Mouse (Mus musculus) heart, embryonic 14.5 days (tissue): ENCODE data around the gene Rps23. TPM values are rescaled to one million over a fixed set of nuclear protein-coding genes. Genes with fewer than 3 reads are reported as not detected.
A peak's percentile ranks its signal among the peaks of the same experiment; 100 is the strongest.

Experiments
- ATAC-seq: fragments of 200-750 bp; cut with Nextera tagmentation; 2 replicates; pipeline ENCODE4 v1.8.0; 2017; ENCODE audit warnings: low read depth, moderate TSS enrichment; ENCODE audit not compliant: insufficient number of reproducible peaks, insufficient read depth, low FRiP score
- H3K27ac ChIP-seq, 2 experiments: fragments of 200-500 bp in 1 of 2; fragments of 300-500 bp in 1 of 2; sonication (generic) in 1 of 2; replicated peaks in 1 of 2; 2 replicates each; pipeline ENCODE4 v1.5.1; 2012 to 2014; ENCODE audit warnings: low read depth in 2 of 2, low read length in 2 of 2, control low read depth in 1 of 2, mild to moderate bottlenecking in 1 of 2, mixed read lengths in 1 of 2; ENCODE audit not compliant: control insufficient read depth in 1 of 2, insufficient read depth in 1 of 2
- H3K27me3 ChIP-seq: fragments of 300-500 bp; sonication (generic); 2 replicates; pipeline ENCODE4 v1.6.1; 2014; ENCODE audit warnings: mild to moderate bottlenecking, low read length, control low read depth; ENCODE audit not compliant: control insufficient read depth, insufficient read depth
- H3K36me3 ChIP-seq: fragments of 300-500 bp; sonication (generic); 2 replicates; pipeline ENCODE4 v1.6.1; 2014; ENCODE audit warnings: mild to moderate bottlenecking, control low read depth, low read length, mixed read lengths; ENCODE audit not compliant: control insufficient read depth, insufficient read depth
- H3K4me1 ChIP-seq, 2 experiments: fragments of 200-500 bp in 1 of 2; fragments of 300-500 bp in 1 of 2; sonication (generic) in 1 of 2; 2 replicates each; pipeline ENCODE4 v1.6.1; 2012 to 2014; ENCODE audit warnings: low read length in 2 of 2, control low read depth in 1 of 2, mixed read lengths in 1 of 2; ENCODE audit not compliant: control insufficient read depth in 2 of 2, insufficient read depth in 2 of 2
- H3K4me2 ChIP-seq: fragments of 300-500 bp; sonication (generic); 2 replicates; pipeline ENCODE4 v1.6.1; 2014; ENCODE audit warnings: mild to moderate bottlenecking, low read length
- H3K4me3 ChIP-seq, 2 experiments: fragments of 200-500 bp in 1 of 2; fragments of 300-500 bp in 1 of 2; sonication (generic) in 1 of 2; 2 replicates each; pipeline ENCODE4 v1.5.1; 2012 to 2014; ENCODE audit warnings: low read length in 2 of 2, mild to moderate bottlenecking in 2 of 2, control low read depth in 1 of 2, low read depth in 1 of 2, moderate library complexity in 1 of 2; ENCODE audit not compliant: control insufficient read depth in 1 of 2, insufficient read depth in 1 of 2
- H3K9ac ChIP-seq: fragments of 300-500 bp; sonication (generic); 2 replicates; pipeline ENCODE4 v1.6.1; 2014; ENCODE audit warnings: mild to moderate bottlenecking, low read length
- H3K9me3 ChIP-seq: fragments of 300-500 bp; sonication (generic); 2 replicates; pipeline ENCODE4 v1.6.1; 2016; ENCODE audit warnings: low read length, control low read depth; ENCODE audit not compliant: control insufficient read depth
- WGBS: fragments of 180-500 bp; shearing (Covaris S2); extraction: QIAGEN DNeasy Blood & Tissue Kit; methylation state at CpG from one replicate; pipeline ENCODE4 v1.1.7; 2014; 5-methylcytosine and 5-hydroxymethylcytosine counted together
- polyA plus RNA-seq: library from polyadenylated mRNA; unstranded; fragments of >200 nt; fragmentation: Nextera tagmentation; extraction: Ambion mirVana; gene quantifications from 2 replicates; pipeline ENCODE4 v1.2.1, GENCODE M21; 2014

The Rps23 gene
- polyA plus RNA-seq = 161 and 182 TPM in 2 replicates

DNA sequence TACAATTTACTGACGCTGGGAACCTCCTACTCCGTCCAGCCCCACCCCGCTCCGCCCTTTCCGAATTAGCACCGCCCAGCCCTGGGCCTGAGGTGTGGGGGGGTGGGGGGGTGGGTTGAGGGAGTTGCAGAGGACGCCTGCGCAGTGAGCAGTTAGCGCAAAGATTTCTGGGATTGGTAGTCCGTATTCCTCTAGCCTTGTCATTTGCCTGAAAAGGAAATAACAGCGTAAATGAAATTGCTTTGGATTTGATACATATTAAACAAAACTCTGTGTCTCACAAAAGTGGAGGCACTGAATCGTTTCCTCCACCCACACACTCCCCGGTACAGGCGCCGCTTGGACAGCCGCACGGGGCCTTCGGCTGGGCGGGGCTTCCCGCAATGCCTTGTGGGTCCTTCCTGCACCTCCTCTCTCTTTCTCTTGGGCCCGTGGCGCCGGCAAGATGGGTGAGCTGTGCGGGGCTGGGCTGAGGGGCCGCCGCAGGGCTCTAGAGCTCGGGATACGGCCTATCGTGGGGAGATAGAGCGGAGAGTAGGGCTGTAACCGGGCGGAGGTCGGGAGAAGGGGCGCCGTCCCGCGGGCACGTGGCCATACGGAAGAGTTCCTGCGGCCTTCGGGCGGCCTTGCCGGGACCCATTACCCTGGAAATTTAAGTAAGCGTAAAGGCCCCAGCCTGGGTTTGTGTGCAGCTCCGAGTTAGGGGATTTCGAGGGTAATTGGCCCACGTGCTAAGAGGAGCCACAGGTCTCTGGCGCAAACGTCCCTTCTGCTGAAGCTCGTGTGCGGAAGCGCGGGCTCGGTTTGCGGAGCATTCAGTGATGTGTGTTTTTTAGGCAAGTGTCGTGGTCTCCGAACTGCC is at the start of gene Rps23:
Rps23 (plus strand) TSS at position 208 of the 862 bp plus-strand sequence.
- no peaks in the 10 kb centered on the region for H3K9me3 ChIP-seq
- H3K27ac ChIP-seq = peak within 1 kb of the TSS; percentile 71 to 73
- H3K4me2 ChIP-seq = peak within 1 kb of the TSS; percentile 83
- no peaks in the 10 kb centered on the region for H3K4me1 ChIP-seq
- under 1% methylated on average over 56 of the region's 57 CpGs for WGBS
- H3K36me3 ChIP-seq = peaks cover 38% of the 10 kb centered on the region
- ATAC-seq = peak; percentile 97
- peak within 1 kb of the TSS; percentile 96 for H3K9ac ChIP-seq
- peak within 1 kb of the TSS; percentile 66 to 86 for H3K4me3 ChIP-seq
- H3K27me3 ChIP-seq = no peaks in the 10 kb centered on the region

DNA sequence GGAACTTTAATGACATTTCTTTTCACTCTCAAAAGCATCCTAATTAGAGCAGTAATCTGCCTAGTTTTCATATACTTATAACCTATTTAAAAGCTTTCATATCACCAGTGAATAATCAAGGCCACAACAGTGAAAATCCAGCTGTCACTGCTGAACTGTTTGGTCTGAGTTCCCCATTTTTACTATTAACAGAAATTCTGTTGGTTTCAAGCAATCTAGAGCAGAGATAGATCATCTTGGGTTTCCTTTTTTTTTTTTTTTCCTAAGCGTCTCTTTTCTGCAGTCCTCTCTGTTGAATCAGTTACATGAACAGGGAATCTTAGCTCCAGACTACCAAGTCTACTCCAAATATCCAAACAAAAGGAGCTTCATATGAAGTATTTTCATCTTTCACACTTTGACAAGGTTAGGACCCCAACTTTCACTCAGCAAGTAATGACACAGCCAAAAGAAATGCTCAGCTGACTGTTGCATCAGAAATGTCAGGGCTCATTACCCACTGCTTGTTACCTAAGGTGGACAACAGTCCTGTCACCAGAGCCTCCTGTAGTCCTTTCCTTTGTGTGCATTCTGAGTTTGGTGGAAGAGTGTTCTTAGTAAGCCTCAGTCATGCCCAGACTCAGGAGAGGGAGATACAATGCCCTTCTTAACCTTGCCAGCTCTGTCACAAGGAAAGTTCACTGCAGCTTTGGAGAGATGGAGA is 40.9 kb upstream of the Rps23 start:
- 82% methylated on average over 1 of the region's 1 CpGs for WGBS
- ATAC-seq = no peak
- H3K9ac ChIP-seq = no peak overlapping the region

DNA sequence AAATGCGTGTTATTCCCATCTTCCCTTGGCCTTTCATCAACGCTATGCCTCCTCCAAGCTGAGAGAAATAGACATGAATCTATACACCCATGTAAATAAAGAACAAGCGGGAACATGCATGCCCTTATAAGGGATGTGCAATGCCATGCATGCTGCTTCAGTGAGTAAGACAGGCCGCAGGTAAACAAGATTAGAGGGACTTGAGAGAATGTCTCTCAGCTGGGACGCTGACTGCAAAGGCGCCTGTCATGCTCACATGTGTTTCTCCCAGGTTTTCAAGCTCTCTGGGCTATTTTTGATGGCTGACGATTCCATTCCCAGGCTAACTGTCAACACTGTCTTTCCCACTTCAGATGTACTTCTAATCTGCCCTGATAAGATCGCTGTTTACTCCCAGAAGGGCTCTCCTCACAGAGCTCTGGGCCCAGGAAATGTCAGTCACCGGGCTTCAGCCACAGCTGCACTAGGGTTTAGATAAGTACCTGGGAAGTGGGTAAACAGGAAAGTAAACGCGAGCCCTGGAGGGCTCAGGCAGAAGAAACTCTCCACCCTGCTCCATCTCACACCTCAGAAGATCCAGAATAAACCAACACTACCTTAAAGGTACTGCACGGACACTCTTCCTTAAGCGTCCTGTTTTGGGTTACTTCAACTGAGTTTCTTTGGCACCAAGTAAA is 36.8 kb upstream of the Rps23 start:
- Histone ChIP-seq H3K4me1 (peaks cover 7 to 15% of the 10 kb centered on the region in 2 experiments), H3K27me3 (no peaks in the 10 kb centered on the region), H3K36me3 (no peaks in the 10 kb centered on the region), H3K9me3 (no peaks in the 10 kb centered on the region), H3K9ac (peak overlapping the region; percentile 68), H3K4me2 (peak overlapping the region; percentile 82), H3K27ac (peak overlapping the region; percentile 79 to 89), H3K4me3 (peak overlapping the region; percentile 47 to 60)
- peak; percentile 78 for ATAC-seq
- 9% methylated on average over 13 of the region's 13 CpGs for WGBS

More for the DNA sequence above, 40.9 kb upstream of the Rps23 start:
- Histone ChIP-seq H3K9me3 (no peaks in the 10 kb centered on the region), H3K4me1 (peaks cover 7 to 15% of the 10 kb centered on the region in 2 experiments), H3K36me3 (no peaks in the 10 kb centered on the region), H3K27me3 (no peaks in the 10 kb centered on the region), H3K27ac (no peak overlapping the region), H3K4me2 (no peak overlapping the region), H3K4me3 (no peak overlapping the region)

DNA sequence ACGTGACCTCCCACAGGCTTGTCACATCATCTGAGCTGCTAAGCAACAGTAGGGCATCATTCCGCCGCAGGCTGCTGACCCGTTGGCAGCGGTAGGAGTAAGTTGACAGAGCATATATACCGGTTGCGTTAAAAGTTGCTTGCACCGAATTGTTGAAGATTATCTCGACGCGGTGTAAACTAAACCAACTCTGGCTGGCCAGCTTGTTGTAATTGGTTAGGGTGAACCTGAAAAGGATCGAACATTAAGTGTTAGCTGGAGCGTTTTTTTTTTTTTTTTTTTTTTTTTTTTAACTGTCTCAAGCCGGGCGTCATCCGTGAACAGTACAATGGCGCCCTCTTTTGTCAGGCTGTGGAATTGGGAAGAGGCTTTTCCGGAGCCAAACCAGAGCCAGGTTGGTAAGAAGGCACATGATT is 36.2 kb upstream of the Rps23 start:
- H3K4me2 ChIP-seq = peak overlapping the region; percentile 82
- ATAC-seq = 0 out of 2 replicates have a peak, but pooled peaks have one; percentile 34
- H3K9me3 ChIP-seq = no peaks in the 10 kb centered on the region
- peak overlapping the region; percentile 79 to 89 for H3K27ac ChIP-seq
- no peaks in the 10 kb centered on the region for H3K36me3 ChIP-seq
- H3K9ac ChIP-seq = peak overlapping the region; percentile 68
- H3K4me1 ChIP-seq = peaks cover 7 to 15% of the 10 kb centered on the region in 2 experiments
- H3K4me3 ChIP-seq = peak overlapping the region; percentile 47 to 60
- under 1% methylated on average over 18 of the region's 18 CpGs for WGBS
- H3K27me3 ChIP-seq = no peaks in the 10 kb centered on the region

DNA sequence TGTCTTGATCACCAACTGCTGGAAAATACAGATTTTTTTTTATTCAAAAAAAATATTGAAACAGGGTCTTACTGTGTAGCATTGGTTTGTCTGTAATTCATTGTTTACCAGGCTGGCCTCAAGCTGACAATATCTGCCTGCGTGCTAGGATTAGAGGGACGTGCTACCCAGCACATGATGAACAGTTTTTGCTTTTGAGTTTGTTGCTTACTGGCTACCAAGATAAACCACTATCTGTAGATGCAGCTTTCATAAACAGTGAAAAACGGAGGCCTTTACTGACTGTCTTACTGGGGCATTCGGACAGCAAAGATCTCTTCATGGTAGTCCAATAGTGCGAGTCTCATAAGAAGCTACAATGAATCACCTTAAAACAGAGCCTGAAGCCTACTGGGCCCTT is 32.6 kb upstream of the Rps23 start:
- H3K27ac ChIP-seq = no peak overlapping the region
- 90% methylated on average over 5 of the region's 5 CpGs for WGBS
- H3K4me2 ChIP-seq = no peak overlapping the region
- H3K9me3 ChIP-seq = no peaks in the 10 kb centered on the region
- no peak overlapping the region for H3K4me3 ChIP-seq
- no peaks in the 10 kb centered on the region for H3K36me3 ChIP-seq
- H3K4me1 ChIP-seq = peaks cover 6 to 13% of the 10 kb centered on the region in 2 experiments
- H3K27me3 ChIP-seq = no peaks in the 10 kb centered on the region
- H3K9ac ChIP-seq = no peak overlapping the region
- no peak for ATAC-seq

DNA sequence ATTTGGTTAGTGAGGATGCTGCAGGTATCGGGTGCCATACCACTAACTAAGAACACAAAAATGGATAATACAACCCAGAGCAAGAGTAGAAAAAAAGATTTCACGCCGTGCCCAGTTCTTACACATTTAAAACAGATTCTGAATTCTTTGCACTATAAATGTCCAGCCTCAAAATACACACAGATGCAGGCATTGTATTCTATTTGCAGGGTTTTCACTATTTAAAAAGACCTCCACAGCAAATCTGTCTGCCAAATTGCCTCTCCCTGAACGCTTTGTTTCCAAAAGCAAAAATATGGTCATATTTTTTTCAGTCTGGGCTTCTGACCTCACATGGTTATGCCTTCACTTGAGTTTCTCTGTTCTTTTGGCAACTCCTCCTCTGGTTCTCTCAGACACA is 27.9 kb upstream of the Rps23 start:
- H3K4me3 ChIP-seq = no peak overlapping the region
- H3K27me3 ChIP-seq = no peaks in the 10 kb centered on the region
- H3K4me2 ChIP-seq = no peak overlapping the region
- H3K36me3 ChIP-seq = no peaks in the 10 kb centered on the region
- WGBS = 87% methylated on average over 4 of the region's 4 CpGs
- no peak for ATAC-seq
- peaks cover 4% of the 10 kb centered on the region; the same call in 1 of the 2 replicates for H3K9me3 ChIP-seq
- no peaks in the 10 kb centered on the region for H3K4me1 ChIP-seq
- no peak overlapping the region for H3K27ac ChIP-seq
- no peak overlapping the region for H3K9ac ChIP-seq

GRCm38 (mm10) chr13:90896098-90896497 is 26.7 kb upstream of the Rps23 start:
- Histone ChIP-seq H3K4me2 (no peak overlapping the region), H3K4me1 (no peaks in the 10 kb centered on the region), H3K36me3 (no peaks in the 10 kb centered on the region), H3K27me3 (no peaks in the 10 kb centered on the region), H3K9me3 (peaks cover 4% of the 10 kb centered on the region; the same call in 1 of the 2 replicates), H3K9ac (no peak overlapping the region), H3K4me3 (no peak overlapping the region), H3K27ac (no peak overlapping the region)
- no peak for ATAC-seq
- WGBS = 43% methylated on average over 2 of the region's 2 CpGs
